Mouse (Mus musculus) forelimb bud, embryonic 11.5 days (tissue): ENCODE measurements around the gene Ncmap.
"Not testable (repeated sequence)": the region's sequence is repeated elsewhere in the genome, so short reads cannot be mapped to it uniquely, and the experiment has no call there.

Source experiments
- DNase-seq: peaks from one replicate; pipeline ENCODE4 v3.0.0-alpha.2; 2012; ENCODE audit warnings: low read depth, low spot score

Gene Ncmap

GRCm38 (mm10) chr4:135401881-135402280 lies 3.9 kb upstream of the Ncmap start:
- DNase-seq = no peak

- no peak for DNase-seq
Observed at GRCm38 (mm10) chr4:135397551-135397950, 476 bp downstream of the Ncmap start.

GRCm38 (mm10) chr4:135396303-135396702 lies 1.7 kb downstream of the Ncmap start:
- no peak for DNase-seq

GRCm38 (mm10) chr4:135395375-135395774 lies 2.7 kb downstream of the Ncmap start:
- DNase-seq = no peak

- DNase-seq = no peak
Observed at GRCm38 (mm10) chr4:135394666-135395065, 3.4 kb downstream of the Ncmap start.

- no peak for DNase-seq
Observed at GRCm38 (mm10) chr4:135393381-135393780, 4.6 kb downstream of the Ncmap start.

- no peak for DNase-seq
Observed at GRCm38 (mm10) chr4:135392801-135393200, 5.2 kb downstream of the Ncmap start.

GRCm38 (mm10) chr4:135391014-135391413 lies 7.0 kb downstream of the Ncmap start:
- no peak for DNase-seq

GRCm38 (mm10) chr4:135385614-135386013 lies 12.4 kb downstream of the Ncmap start:
- DNase-seq = no peak

GRCm38 (mm10) chr4:135382316-135382715 lies 15.7 kb downstream of the Ncmap start:
- DNase-seq = peak; percentile 87

- no peak for DNase-seq
Observed at GRCm38 (mm10) chr4:135381355-135381754, 16.7 kb downstream of the Ncmap start.

- DNase-seq = no peak
Observed at GRCm38 (mm10) chr4:135377241-135377640, 20.8 kb downstream of the Ncmap start.

- DNase-seq = no peak
Observed at GRCm38 (mm10) chr4:135375444-135375843, 22.6 kb downstream of the Ncmap start.

- no peak for DNase-seq
Observed at GRCm38 (mm10) chr4:135373299-135373698, 24.7 kb downstream of the Ncmap start.

GRCm38 (mm10) chr4:135370372-135370771 lies 27.7 kb downstream of the Ncmap start:
- no peak for DNase-seq

GRCm38 (mm10) chr4:135362828-135363227 lies 35.2 kb downstream of the Ncmap start:
- no peak for DNase-seq

GRCm38 (mm10) chr4:135361722-135362121 lies 36.3 kb downstream of the Ncmap start:
- no peak for DNase-seq

- peak; percentile 68 for DNase-seq
Observed at GRCm38 (mm10) chr4:135358736-135359135, 39.3 kb downstream of the Ncmap start.

- no peak for DNase-seq
Observed at GRCm38 (mm10) chr4:135357221-135357920, 40.7 kb downstream of the Ncmap start.

GRCm38 (mm10) chr4:135355886-135356550 lies 42.0 kb downstream of the Ncmap start:
- peak; percentile 35 for DNase-seq

GRCm38 (mm10) chr4:135354751-135355150 lies 43.3 kb downstream of the Ncmap start:
- DNase-seq = not testable (repeated sequence)

GRCm38 (mm10) chr4:135353794-135354450 lies 44.1 kb downstream of the Ncmap start:
- DNase-seq = no peak
